Mouse (Mus musculus): Measurements from ENCODE around the gene Ddias. TPM values are rescaled to one million over a fixed set of nuclear protein-coding genes. Genes with fewer than 3 reads are reported as not detected.

Ddias gene
- polyA plus RNA-seq, 2 experiments, result 4.0 to 11.4 TPM

GRCm38 (mm10) chr7:92887230-92887629, 13.2 kb upstream of the Ddias start:
- DNase-seq (ENCODE audit: low read depth in 3 of 3, low spot score in 3 of 3), result no peak
- WGBS (ENCODE audit: insufficient replicate concordance), result 57% methylated on average over 5 of the region's 5 CpGs
- peaks cover 42 to 49% of the 10 kb centered on the region in 2 experiments for H3K4me1 ChIP-seq (replicated peaks; ENCODE audit: control insufficient read depth in 2 of 2, insufficient read depth in 2 of 2, low read length in 1 of 2)
- ATAC-seq (ENCODE audit: insufficient read depth), result peak; percentile 64; the same call in 1 of the 2 replicates
- H3K36me3 ChIP-seq (replicated peaks; ENCODE audit: control insufficient read depth, insufficient read depth, low read depth), result no peaks in the 10 kb centered on the region; the same call in 1 of the 2 replicates
- H3K9me3 ChIP-seq (ENCODE audit: control insufficient read depth, low read length), result no peaks in the 10 kb centered on the region
- no peak overlapping the region for H3K9ac ChIP-seq (replicated peaks)
- no peak overlapping the region for H3K4me3 ChIP-seq (ENCODE audit: insufficient read depth in 1 of 2, low read depth in 2 of 2, low read length in 2 of 2)
- H3K27ac ChIP-seq, result peak overlapping the region; percentile 3; the same call in 1 of the 2 replicates
- no peaks in the 10 kb centered on the region for H3K27me3 ChIP-seq (ENCODE audit: control insufficient read depth, insufficient read depth, low read length)
- TF ChIP-seq CTCF (IDR thresholded peaks at IDR 0.05; ENCODE audit: low read depth) (no peak), EP300 (IDR thresholded peaks at IDR 0.05; ENCODE audit: low read depth) (no peak)
- peak overlapping the region; percentile 42 for H3K4me2 ChIP-seq (ENCODE audit: low read depth)

DNA sequence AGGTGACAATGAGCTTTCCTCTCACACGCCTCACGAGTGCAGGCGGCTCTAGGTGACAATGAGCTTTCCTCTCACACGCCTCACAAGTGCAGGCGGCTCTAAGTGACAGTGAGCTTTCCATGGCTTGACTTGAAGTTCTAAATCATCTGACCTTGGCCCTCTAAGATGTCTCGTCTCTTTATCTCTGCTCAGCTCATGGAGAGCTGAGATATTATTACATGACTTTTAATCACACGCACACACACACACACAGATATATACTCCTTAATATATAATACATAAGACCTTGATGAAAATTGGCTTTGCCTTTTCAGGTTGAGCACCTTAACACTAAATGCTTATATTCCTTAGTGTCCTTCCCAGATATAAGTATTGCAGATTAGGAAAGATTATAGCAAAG, 12.8 kb upstream of the Ddias start:
- H3K4me1 ChIP-seq (replicated peaks; ENCODE audit: control insufficient read depth in 2 of 2, insufficient read depth in 2 of 2, low read length in 1 of 2), result peaks cover 45 to 53% of the 10 kb centered on the region in 2 experiments
- H3K4me3 ChIP-seq (ENCODE audit: insufficient read depth in 1 of 2, low read depth in 2 of 2, low read length in 2 of 2), result no peak overlapping the region
- DNase-seq (ENCODE audit: low read depth in 3 of 3, low spot score in 3 of 3), result peak in 2 of 3 experiments; percentile 53 to 60
- ATAC-seq (ENCODE audit: insufficient read depth), result peak; percentile 73
- no peaks in the 10 kb centered on the region; the same call in 1 of the 2 replicates for H3K36me3 ChIP-seq (replicated peaks; ENCODE audit: control insufficient read depth, insufficient read depth, low read depth)
- H3K9me3 ChIP-seq (ENCODE audit: control insufficient read depth, low read length), result no peaks in the 10 kb centered on the region
- H3K27ac ChIP-seq, result peak overlapping the region; percentile 42
- no peaks in the 10 kb centered on the region for H3K27me3 ChIP-seq (ENCODE audit: control insufficient read depth, insufficient read depth, low read length)
- no peak overlapping the region; the same call in 1 of the 2 replicates for H3K9ac ChIP-seq (replicated peaks)
- TF ChIP-seq EP300 (IDR thresholded peaks at IDR 0.05; ENCODE audit: low read depth) (peak; percentile 56), CTCF (IDR thresholded peaks at IDR 0.05; ENCODE audit: low read depth) (no peak)
- 43% methylated on average over 7 of the region's 7 CpGs for WGBS (ENCODE audit: insufficient replicate concordance)
- peak overlapping the region; percentile 42 for H3K4me2 ChIP-seq (ENCODE audit: low read depth)

DNA sequence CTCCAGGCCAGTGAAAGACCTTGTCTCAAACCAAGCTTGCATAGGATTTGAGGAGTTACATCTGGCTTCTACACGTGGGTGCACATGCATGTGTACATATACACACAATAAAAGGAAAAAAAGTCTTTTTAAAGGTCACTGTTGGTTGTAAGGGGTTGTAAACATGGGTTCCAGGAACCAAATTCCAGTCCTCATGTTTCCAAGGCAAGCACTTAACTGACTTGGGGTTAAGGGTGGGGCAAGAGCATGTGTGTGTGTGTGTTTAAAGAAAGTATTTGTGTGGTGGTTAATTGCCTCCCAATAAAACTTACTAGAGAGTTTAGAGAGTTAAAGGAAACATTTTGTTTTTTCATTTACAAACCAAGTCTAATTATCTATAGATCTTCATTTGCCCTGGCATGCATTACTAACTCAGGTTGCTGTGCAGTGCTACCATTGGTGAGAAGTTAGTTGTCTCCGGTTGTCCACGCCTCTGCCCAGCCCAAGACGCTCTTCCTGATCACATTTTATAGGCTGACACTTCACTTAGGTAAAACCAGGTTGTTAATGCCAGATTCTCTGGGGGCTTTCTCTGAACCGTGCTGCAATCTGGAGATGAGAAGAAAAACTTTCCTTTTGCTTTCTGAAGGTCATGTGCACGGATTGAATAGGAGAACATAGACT, 11.1 kb upstream of the Ddias start:
- no peak for ATAC-seq (ENCODE audit: insufficient read depth)
- Histone ChIP-seq H3K9ac (replicated peaks) (0 out of 2 replicates have a peak overlapping the region, but pooled peaks have one; percentile 40), H3K36me3 (replicated peaks; ENCODE audit: control insufficient read depth, insufficient read depth, low read depth) (no peaks in the 10 kb centered on the region; the same call in 1 of the 2 replicates), H3K4me1 (replicated peaks; ENCODE audit: control insufficient read depth in 2 of 2, insufficient read depth in 2 of 2, low read length in 1 of 2) (peaks cover 45 to 58% of the 10 kb centered on the region in 2 experiments), H3K27ac (peak overlapping the region; percentile 82), H3K4me2 (ENCODE audit: low read depth) (peak overlapping the region; percentile 59), H3K4me3 (ENCODE audit: insufficient read depth in 1 of 2, low read depth in 2 of 2, low read length in 2 of 2) (no peak overlapping the region), H3K9me3 (ENCODE audit: control insufficient read depth, low read length) (no peaks in the 10 kb centered on the region), H3K27me3 (ENCODE audit: control insufficient read depth, insufficient read depth, low read length) (no peaks in the 10 kb centered on the region)
- 57% methylated on average over 6 of the region's 6 CpGs for WGBS (ENCODE audit: insufficient replicate concordance)
- DNase-seq (ENCODE audit: low read depth in 3 of 3, low spot score in 3 of 3), result no peak
- TF ChIP-seq CTCF (IDR thresholded peaks at IDR 0.05; ENCODE audit: low read depth), result no peak
- TF ChIP-seq EP300 (IDR thresholded peaks at IDR 0.05; ENCODE audit: low read depth), result no peak

GRCm38 (mm10) chr7:92883850-92884716, 10.0 kb upstream of the Ddias start:
- peak overlapping the region; percentile 59 for H3K4me2 ChIP-seq (ENCODE audit: low read depth)
- 15% methylated on average over 9 of the region's 9 CpGs for WGBS (ENCODE audit: insufficient replicate concordance)
- ATAC-seq (ENCODE audit: insufficient read depth) (peak; percentile 83), DNase-seq (ENCODE audit: low read depth in 3 of 3, low spot score in 3 of 3) (peak in 2 of 3 experiments; percentile 54 to 66)
- TF ChIP-seq CTCF (IDR thresholded peaks at IDR 0.05; ENCODE audit: low read depth) (no peak), EP300 (IDR thresholded peaks at IDR 0.05; ENCODE audit: low read depth) (peak; percentile 78)
- no peaks in the 10 kb centered on the region for H3K27me3 ChIP-seq (ENCODE audit: control insufficient read depth, insufficient read depth, low read length)
- H3K4me3 ChIP-seq (ENCODE audit: insufficient read depth in 1 of 2, low read depth in 2 of 2, low read length in 2 of 2), result no peak overlapping the region
- H3K9me3 ChIP-seq (ENCODE audit: control insufficient read depth, low read length), result no peaks in the 10 kb centered on the region
- peaks cover 49 to 58% of the 10 kb centered on the region in 2 experiments for H3K4me1 ChIP-seq (replicated peaks; ENCODE audit: control insufficient read depth in 2 of 2, insufficient read depth in 2 of 2, low read length in 1 of 2)
- H3K9ac ChIP-seq (replicated peaks), result peak overlapping the region; percentile 40
- H3K27ac ChIP-seq, result peak overlapping the region; percentile 82
- H3K36me3 ChIP-seq (replicated peaks; ENCODE audit: control insufficient read depth, insufficient read depth, low read depth), result no peaks in the 10 kb centered on the region; the same call in 1 of the 2 replicates
